Mouse (Mus musculus) embryonic facial prominence, embryonic 10.5 days (tissue): ENCODE results near the gene Fanci. TPM values are rescaled to one million over a fixed set of nuclear protein-coding genes. Genes with fewer than 3 reads are reported as not detected.
A peak's percentile ranks its signal among the peaks of the same experiment; 100 is the strongest.

ENCODE experiments used
- DNase-seq: peaks from one replicate; pipeline ENCODE4 v3.0.0-alpha.2; 2017; ENCODE audit warnings: low spot score
- H3K27ac ChIP-seq: fragments of 300-500 bp; sonication (generic); replicated peaks from 2 replicates; pipeline ENCODE4 v1.5.1; 2016; ENCODE audit warnings: mild to moderate bottlenecking
- H3K27me3 ChIP-seq: fragments of 300-500 bp; sonication (generic); replicated peaks from 2 replicates; pipeline ENCODE4 v1.6.1; 2016; ENCODE audit warnings: low read depth, mild to moderate bottlenecking; ENCODE audit not compliant: poor library complexity, severe bottlenecking
- H3K36me3 ChIP-seq: fragments of 300-500 bp; sonication (generic); replicated peaks from 2 replicates; pipeline ENCODE4 v1.6.1; 2016; ENCODE audit warnings: mild to moderate bottlenecking, moderate library complexity
- H3K4me1 ChIP-seq: fragments of 300-500 bp; sonication (generic); 2 replicates; pipeline ENCODE4 v1.6.1; 2016
- H3K4me3 ChIP-seq: fragments of 300-500 bp; sonication (generic); 2 replicates; pipeline ENCODE4 v1.5.1; 2016; ENCODE audit warnings: mild to moderate bottlenecking, moderate library complexity
- H3K9me3 ChIP-seq: fragments of 300-500 bp; sonication (generic); 2 replicates; pipeline ENCODE4 v1.6.1; 2016; ENCODE audit warnings: mild to moderate bottlenecking
- WGBS: fragments of 180-500 bp; shearing (Covaris S2); methylation state at CpG from one replicate; pipeline ENCODE4 v1.1.7; 2016; 5-methylcytosine and 5-hydroxymethylcytosine counted together
- polyA plus RNA-seq: library from polyadenylated mRNA; unstranded; fragments of >200 nt; fragmentation: Nextera tagmentation; extraction: Ambion mirVana; gene quantifications from 2 replicates; pipeline ENCODE4 v1.2.1, GENCODE M21; 2016

The Fanci gene
- polyA plus RNA-seq, 1 experiment from 2014 or later = 20.0 TPM

- no peak for DNase-seq
- 60% methylated on average over 5 of the region's 5 CpGs for WGBS
- no peak overlapping the region for H3K4me3 ChIP-seq
- no peaks in the 10 kb centered on the region for H3K36me3 ChIP-seq
- H3K4me1 ChIP-seq = peaks cover 48% of the 10 kb centered on the region
- H3K27ac ChIP-seq = no peak overlapping the region
- no peaks in the 10 kb centered on the region for H3K9me3 ChIP-seq
- no peaks in the 10 kb centered on the region; the same call in 1 of the 2 replicates for H3K27me3 ChIP-seq
Observed at GRCm38 (mm10) chr7:79390141-79390708, 1.5 kb upstream of the Fanci start.

- Histone ChIP-seq H3K4me1 (peaks cover 48% of the 10 kb centered on the region), H3K36me3 (peaks cover 7% of the 10 kb centered on the region), H3K9me3 (no peaks in the 10 kb centered on the region), H3K27ac (peak overlapping the region; percentile 97), H3K27me3 (no peaks in the 10 kb centered on the region; the same call in 1 of the 2 replicates), H3K4me3 (peak overlapping the region; percentile 71)
- DNase-seq = no peak
- WGBS = 15% methylated on average over 3 of the region's 3 CpGs
Observed at GRCm38 (mm10) chr7:79391471-79391870, 258 bp upstream of the Fanci start.

DNA sequence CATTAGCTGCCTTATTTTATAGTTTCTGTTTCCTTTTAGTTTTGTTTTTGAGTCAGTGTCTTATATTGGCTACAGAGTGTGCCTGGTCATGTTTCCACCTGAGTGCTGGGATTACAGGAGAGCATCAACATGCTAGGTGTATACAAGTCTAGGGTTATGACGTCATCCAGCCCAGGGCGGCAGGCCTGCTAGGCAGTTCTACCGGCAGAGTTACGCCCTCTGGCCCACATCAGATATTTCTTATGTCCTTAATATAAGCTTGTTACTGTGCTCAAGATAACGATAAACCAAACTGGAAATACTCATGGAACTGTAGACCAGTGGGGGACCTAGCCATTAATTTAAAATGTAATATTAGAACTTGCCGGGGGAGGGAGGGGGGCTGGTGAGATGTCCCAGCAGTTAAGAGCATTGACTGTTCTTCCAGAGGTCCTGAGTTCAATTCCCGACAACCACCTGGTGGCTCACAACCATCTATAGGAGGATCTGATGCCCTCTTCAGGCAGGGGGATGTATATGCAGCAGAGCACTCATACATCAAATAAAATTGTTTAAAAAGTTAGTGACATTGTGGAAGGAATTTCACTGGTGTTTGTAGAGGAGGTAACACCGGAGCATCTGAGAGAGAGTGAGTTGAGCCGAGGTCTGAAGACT is 1.3 kb downstream of the Fanci start:
- Histone ChIP-seq H3K27me3 (no peaks in the 10 kb centered on the region), H3K9me3 (no peaks in the 10 kb centered on the region), H3K36me3 (peaks cover 19% of the 10 kb centered on the region), H3K27ac (peak overlapping the region; percentile 97), H3K4me3 (peak overlapping the region; percentile 71), H3K4me1 (peaks cover 33% of the 10 kb centered on the region)
- WGBS = 67% methylated on average over 9 of the region's 9 CpGs
- peak; percentile 29 for DNase-seq

GRCm38 (mm10) chr7:79393924-79394323 is 2.2 kb downstream of the Fanci start:
- H3K4me1 ChIP-seq = peaks cover 23% of the 10 kb centered on the region
- peaks cover 20% of the 10 kb centered on the region for H3K36me3 ChIP-seq
- no peak overlapping the region for H3K27ac ChIP-seq
- no peaks in the 10 kb centered on the region for H3K27me3 ChIP-seq
- WGBS = 93% methylated on average over 7 of the region's 7 CpGs
- no peak overlapping the region for H3K4me3 ChIP-seq
- DNase-seq = no peak
- no peaks in the 10 kb centered on the region for H3K9me3 ChIP-seq

DNA sequence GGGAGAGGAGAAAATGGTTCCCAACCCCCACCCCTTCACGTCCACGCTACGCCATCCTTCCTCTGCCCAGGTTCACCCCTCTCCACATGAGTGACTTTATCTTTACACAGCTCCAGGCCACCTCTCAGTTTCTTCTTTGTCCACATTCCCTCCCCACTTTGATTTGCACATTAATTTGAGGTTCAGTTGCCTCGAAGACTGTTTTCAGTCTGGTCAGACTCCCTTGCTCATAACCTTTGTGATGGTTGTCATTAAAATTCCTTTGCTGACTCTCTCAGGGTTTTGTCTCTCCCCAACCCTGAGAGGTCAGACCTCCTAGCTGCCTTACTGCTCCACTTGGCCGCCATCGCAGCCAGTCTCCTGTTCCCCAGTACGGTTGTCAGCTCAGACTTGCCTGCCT is 2.9 kb downstream of the Fanci start:
- WGBS = 76% methylated on average over 7 of the region's 7 CpGs
- peaks cover 23% of the 10 kb centered on the region for H3K4me1 ChIP-seq

DNA sequence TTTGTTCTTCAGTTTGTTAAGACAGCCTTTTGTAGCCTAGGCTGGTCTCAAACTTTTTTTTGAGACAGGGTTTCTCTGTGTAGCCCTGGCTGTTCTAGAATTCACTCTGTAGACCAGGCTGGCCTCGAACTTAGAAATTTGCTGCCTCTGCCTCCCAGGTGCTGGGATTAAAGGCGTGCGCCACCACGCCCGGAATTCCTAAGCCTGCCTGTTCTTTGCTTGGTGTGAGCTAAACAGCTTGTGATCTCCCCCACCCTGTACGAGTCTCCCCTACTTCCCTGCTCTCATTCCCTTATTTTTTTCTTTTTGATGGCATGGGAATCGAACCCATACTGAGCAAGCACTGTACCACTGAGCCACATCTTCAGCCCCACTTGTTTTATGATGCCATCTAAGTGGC is 3.5 kb downstream of the Fanci start:
- H3K4me1 ChIP-seq = peaks cover 23% of the 10 kb centered on the region
- no peaks in the 10 kb centered on the region for H3K9me3 ChIP-seq
- H3K4me3 ChIP-seq = no peak overlapping the region
- H3K27ac ChIP-seq = no peak overlapping the region
- no peaks in the 10 kb centered on the region for H3K27me3 ChIP-seq
- peaks cover 24% of the 10 kb centered on the region for H3K36me3 ChIP-seq
- WGBS = 85% methylated on average over 7 of the region's 7 CpGs
- DNase-seq = no peak

More for the DNA sequence above, 2.9 kb downstream of the Fanci start:
- Histone ChIP-seq H3K27me3 (no peaks in the 10 kb centered on the region), H3K36me3 (peaks cover 24% of the 10 kb centered on the region), H3K27ac (no peak overlapping the region), H3K9me3 (no peaks in the 10 kb centered on the region), H3K4me3 (no peak overlapping the region)
- DNase-seq = no peak

GRCm38 (mm10) chr7:79397446-79397963 is 5.8 kb downstream of the Fanci start:
- H3K27ac ChIP-seq = no peak overlapping the region
- 87% methylated on average over 10 of the region's 10 CpGs for WGBS
- no peak for DNase-seq

DNA sequence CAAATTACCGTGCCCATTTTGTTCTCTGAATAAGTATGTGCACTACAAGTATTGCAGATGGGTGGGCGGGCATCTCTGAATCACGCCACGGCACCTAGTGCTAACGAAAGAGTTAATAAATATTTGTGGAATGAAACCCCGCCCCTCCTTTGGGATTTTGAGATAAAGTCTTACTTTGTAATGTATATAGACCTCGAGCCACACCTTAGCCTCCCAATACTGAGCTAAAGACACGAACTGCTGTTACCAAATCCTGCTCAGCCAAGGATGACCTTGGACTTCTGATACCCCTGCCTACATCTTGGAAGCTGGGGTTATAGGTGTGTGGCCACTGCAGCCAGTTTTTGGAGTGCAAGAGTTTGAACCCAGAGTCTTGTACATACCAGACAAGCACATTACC is 6.7 kb downstream of the Fanci start:
- Histone ChIP-seq H3K36me3 (peaks cover 33% of the 10 kb centered on the region), H3K27me3 (no peaks in the 10 kb centered on the region), H3K4me3 (no peak overlapping the region), H3K9me3 (no peaks in the 10 kb centered on the region), H3K27ac (no peak overlapping the region), H3K4me1 (peaks cover 9% of the 10 kb centered on the region)
- no peak for DNase-seq
- 90% methylated on average over 8 of the region's 8 CpGs for WGBS

More at GRCm38 (mm10) chr7:79397446-79397963, 5.8 kb downstream of the Fanci start:
- Histone ChIP-seq H3K4me3 (no peak overlapping the region), H3K27me3 (no peaks in the 10 kb centered on the region), H3K4me1 (peaks cover 15% of the 10 kb centered on the region), H3K9me3 (no peaks in the 10 kb centered on the region), H3K36me3 (peaks cover 24% of the 10 kb centered on the region)

DNA sequence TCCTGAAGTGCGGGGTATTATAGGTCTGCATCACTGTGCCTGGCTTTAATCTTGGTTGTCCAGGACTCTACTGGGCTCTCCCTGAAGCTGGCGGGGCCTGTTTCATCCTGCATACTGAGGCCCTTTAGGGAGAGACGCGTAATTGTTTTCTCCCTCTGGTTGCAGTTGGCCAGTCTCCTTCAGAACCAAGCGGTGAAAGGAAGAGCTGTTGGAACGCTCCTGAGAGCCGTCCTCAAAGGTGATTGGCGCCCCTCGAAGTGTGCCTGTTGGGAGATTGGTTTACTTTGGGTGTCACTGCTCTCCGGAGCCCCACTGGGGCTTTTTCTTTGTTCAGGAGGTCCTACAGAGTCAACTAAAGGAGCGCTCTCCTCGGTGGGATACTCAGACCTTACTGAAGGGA is 7.2 kb downstream of the Fanci start:
- peaks cover 37% of the 10 kb centered on the region for H3K36me3 ChIP-seq
- H3K4me3 ChIP-seq = no peak overlapping the region
- no peak for DNase-seq
- H3K27me3 ChIP-seq = no peaks in the 10 kb centered on the region
- H3K27ac ChIP-seq = no peak overlapping the region
- 77% methylated on average over 12 of the region's 12 CpGs for WGBS
- H3K4me1 ChIP-seq = peaks cover 9% of the 10 kb centered on the region
- no peaks in the 10 kb centered on the region for H3K9me3 ChIP-seq

DNA sequence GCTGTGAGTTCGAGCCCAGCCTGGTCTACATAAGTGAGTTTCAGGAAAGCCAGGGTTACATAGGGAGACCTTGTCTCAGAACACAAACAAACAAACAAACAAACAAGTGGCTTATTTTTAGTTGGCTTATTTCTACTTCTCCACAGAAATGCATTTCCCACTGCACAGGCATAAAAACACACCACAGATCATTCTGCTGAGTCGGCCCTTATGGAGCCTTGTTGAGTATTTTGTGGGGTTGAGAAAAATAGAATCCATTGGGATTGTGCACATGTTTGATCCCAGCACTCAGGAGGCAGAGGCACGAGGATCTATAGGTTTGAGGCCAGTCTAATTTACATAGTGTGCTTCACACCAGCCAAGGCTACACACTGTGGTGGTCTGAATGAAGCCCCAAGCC is 8.6 kb downstream of the Fanci start:
- H3K4me1 ChIP-seq = peaks cover under 1% of the 10 kb centered on the region; the same call in 1 of the 2 replicates
- H3K9me3 ChIP-seq = no peaks in the 10 kb centered on the region
- H3K36me3 ChIP-seq = peaks cover 38% of the 10 kb centered on the region
- WGBS = 93% methylated on average over 3 of the region's 3 CpGs
- H3K4me3 ChIP-seq = no peak overlapping the region
- no peaks in the 10 kb centered on the region for H3K27me3 ChIP-seq
- H3K27ac ChIP-seq = no peak overlapping the region
- DNase-seq = no peak

- no peak for DNase-seq
- Histone ChIP-seq H3K27ac (no peak overlapping the region), H3K4me3 (no peak overlapping the region), H3K9me3 (no peaks in the 10 kb centered on the region), H3K36me3 (peaks cover 44% of the 10 kb centered on the region), H3K4me1 (no peaks in the 10 kb centered on the region), H3K27me3 (no peaks in the 10 kb centered on the region)
- 90% methylated on average over 18 of the region's 18 CpGs for WGBS
Observed at GRCm38 (mm10) chr7:79414449-79415375, 23.0 kb downstream of the Fanci start.

DNA sequence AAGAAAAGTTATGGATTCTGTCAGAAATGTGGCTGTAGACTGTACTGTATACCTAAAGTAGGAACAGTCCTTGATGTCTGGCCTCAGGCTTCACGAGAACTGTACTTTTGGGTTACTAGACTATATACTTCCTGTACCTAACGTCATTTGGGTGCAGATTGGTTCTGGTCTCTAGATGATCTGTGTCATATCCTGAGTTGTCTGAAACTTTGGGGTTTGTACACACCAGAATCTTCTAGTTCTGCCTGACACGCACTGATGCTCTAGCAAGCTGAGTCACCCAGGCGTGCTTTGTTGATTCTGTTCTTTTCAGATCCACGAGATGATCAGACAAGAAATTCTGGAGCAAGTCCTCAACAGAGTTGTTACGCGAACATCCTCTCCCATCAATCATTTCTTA is 28.2 kb downstream of the Fanci start:
- H3K27ac ChIP-seq = no peak overlapping the region
- DNase-seq = no peak
- no peaks in the 10 kb centered on the region for H3K27me3 ChIP-seq
- no peak overlapping the region for H3K4me3 ChIP-seq
- WGBS = 94% methylated on average over 7 of the region's 7 CpGs
- H3K9me3 ChIP-seq = no peaks in the 10 kb centered on the region
- H3K36me3 ChIP-seq = peaks cover 70% of the 10 kb centered on the region
- no peaks in the 10 kb centered on the region for H3K4me1 ChIP-seq
